10 mouse cellular contexts compared by ENCODE assay signal in the genomic region with DNA sequence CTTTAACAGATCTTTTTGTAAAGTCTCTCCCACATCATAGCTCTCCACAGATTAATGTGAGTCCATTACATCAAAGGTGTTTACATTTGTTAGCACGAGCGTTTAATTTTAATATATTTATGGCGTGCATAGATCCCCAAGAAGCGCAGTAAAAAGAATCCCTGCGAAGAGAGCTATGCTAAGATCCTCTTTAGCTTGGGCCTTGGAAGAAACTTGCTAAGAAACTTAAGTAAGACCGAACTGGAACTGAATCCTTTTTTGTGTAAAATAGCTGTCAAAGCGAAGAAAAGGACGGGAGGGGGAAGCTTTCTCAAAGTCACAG. TPM values are rescaled to one million over a fixed set of nuclear protein-coding genes. Genes with fewer than 3 reads are reported as not detected.
DNase-seq lines count a peak whose midpoint lies in the region; ATAC-seq and TF ChIP-seq lines count a peak whose summit lies in the region.
"Had no signal": no experiment of that assay in that cellular context is flagged by ENCODE, and none has a peak within 500 bp of the region (broad histone marks: within the 10 kb centered on the region; RNA-seq: fewer than 3 reads in every experiment).

No protein-coding gene starts in this region.

- peak overlapping the region; percentile 62 for H3K27ac ChIP-seq in gastrocnemius, adult 2 months
- H3K27ac ChIP-seq in spleen, adult 2 months (ENCODE audit: insufficient read depth, low read length) = no peak overlapping the region
- H3K27ac ChIP-seq in liver, embryonic 12.5 days = peak overlapping the region; percentile 100

- peak overlapping the region; percentile 80 for H3K4me3 ChIP-seq in gastrocnemius, adult 2 months
- peak overlapping the region; percentile 40; the same call in 1 of the 2 replicates for H3K4me3 ChIP-seq in spleen, adult 2 months (ENCODE audit: extremely low read depth, insufficient read depth, insufficient read length)
- peak overlapping the region; percentile 81 for H3K4me3 ChIP-seq in liver, embryonic 12.5 days

- H3K4me2 ChIP-seq in liver, embryonic 12.5 days = peak overlapping the region; percentile 86

- H3K27me3 ChIP-seq in spleen, adult 2 months (ENCODE audit: control insufficient read depth, insufficient read depth, low read length) = peaks cover 6% of the 10 kb centered on the region
- no peaks in the 10 kb centered on the region for H3K27me3 ChIP-seq in liver, embryonic 12.5 days (replicated peaks)

- intact Hi-C loops in gastrocnemius, adult 2 months (cut with DNase I) = no loop called here
- intact Hi-C loops in gastrocnemius, postnatal 14 days (cut with DNase I; ENCODE audit: low total_unique reads) = no loop called here

- no peak for DNase-seq in gastrocnemius, adult 2 months
- DNase-seq in gastrocnemius, postnatal 14 days = no peak
- no peak for DNase-seq in spleen, adult 2 months (ENCODE audit: low read depth in 1 of 2, low spot score in 2 of 2)
- no peak for DNase-seq in spleen, adult 18-20 months
- DNase-seq in frontal cortex, postnatal 10 days (ENCODE audit: low spot score in 2 of 2) = no peak
- DNase-seq in frontal cortex, adult 2 months (ENCODE audit: extremely low spot score in 1 of 2, low spot score in 1 of 2) = no peak
- DNase-seq: adrenal gland, adult 8-10 months had no signal

- no peaks in the 10 kb centered on the region for H3K9me3 ChIP-seq in liver, embryonic 12.5 days (replicated peaks)

- no peaks in the 10 kb centered on the region for H3K4me1 ChIP-seq in spleen, adult 2 months (ENCODE audit: control insufficient read depth, insufficient read depth, insufficient read length)
- H3K4me1 ChIP-seq in liver, embryonic 12.5 days = peaks cover 41% of the 10 kb centered on the region

- H3K36me3 ChIP-seq in spleen, adult 2 months (ENCODE audit: control insufficient read depth, insufficient read depth, low read length) = no peaks in the 10 kb centered on the region
- H3K36me3 ChIP-seq in liver, embryonic 12.5 days = peaks cover 7% of the 10 kb centered on the region; the same call in 1 of the 2 replicates

- no peak for ATAC-seq in liver, embryonic 12.5 days
- no peak for ATAC-seq in erythroid progenitor cell, adult 5-6 weeks (replicated peaks; ENCODE audit: low FRiP score, poor library complexity, severe bottlenecking)

- TF ChIP-seq CTCF in gastrocnemius, adult 2 months (IDR thresholded peaks at IDR 0.05) = no peak
- no peak for TF ChIP-seq CTCF in spleen, adult 2 months (IDR thresholded peaks at IDR 0.05; ENCODE audit: extremely low read depth, insufficient read depth, insufficient read length, insufficient replicate concordance)

- TF ChIP-seq POLR2A in spleen, adult 2 months (IDR thresholded peaks at IDR 0.05; ENCODE audit: low read depth, low read length) = no peak

- 23% methylated on average over 8 of the region's 8 CpGs for WGBS in spleen, adult 2 months
- 8% methylated on average over 8 of the region's 8 CpGs for WGBS in liver, embryonic 12.5 days (ENCODE audit: insufficient replicate concordance)

- H3K9ac ChIP-seq in liver, embryonic 12.5 days = peak overlapping the region; percentile 91

RNA-seq across cellular contexts. Expression of a gene that starts 1.0 kb away (rescaled TPM):
- total RNA-seq in gastrocnemius, adult 2 months (2021) = under 1 TPM; 0.15 to 0.17 TPM
- under 1 TPM in 1 of 2 experiments, not detected in 1; 0.40 TPM for total RNA-seq in gastrocnemius, postnatal 14 days (2021)
- 1.3 and 2.1 TPM in 2 replicates for polyA plus RNA-seq in spleen, adult 2 months (2012; rRNA removed)
- 30.0 and 33.1 TPM in 2 replicates for polyA plus RNA-seq in liver, embryonic 12.5 days (2016; fragmentation: Nextera tagmentation; extraction: Ambion mirVana)
- total RNA-seq in erythroid progenitor cell, adult 5-6 weeks (2015; ENCODE audit: low replicate concordance) = 86.5 and 117 TPM in 2 replicates
- 71.3 and 97.9 TPM in 2 replicates for total RNA-seq in erythroid progenitor cell, adult 5-6 weeks (2017; ENCODE audit: low replicate concordance)
- polyA plus RNA-seq in frontal cortex, adult 2 months (2012; rRNA removed) = 0.54 and 0.65 TPM in 2 replicates
- polyA plus RNA-seq: inflammation-experienced regulatory T-cells, adult 6 months had no signal

RNA-seq across cellular contexts. Expression of a gene that starts 34.0 kb away (rescaled TPM):
- total RNA-seq in gastrocnemius, adult 2 months (2021) = 10 to 100 TPM; 23.9 to 27.7 TPM
- 10 to 100 TPM; 21.3 to 26.2 TPM for total RNA-seq in gastrocnemius, postnatal 14 days (2021)
- polyA plus RNA-seq in spleen, adult 2 months (2012; rRNA removed) = 10.6 and 12.1 TPM in 2 replicates
- 59.4 and 61.7 TPM in 2 replicates for polyA plus RNA-seq in liver, embryonic 12.5 days (2016; fragmentation: Nextera tagmentation; extraction: Ambion mirVana)
- 22.0 and 49.5 TPM in 2 replicates for total RNA-seq in erythroid progenitor cell, adult 5-6 weeks (2015; ENCODE audit: low replicate concordance)
- total RNA-seq in erythroid progenitor cell, adult 5-6 weeks (2017; ENCODE audit: low replicate concordance) = 33.6 and 48.1 TPM in 2 replicates
- 9.6 and 10.8 TPM in 2 replicates for polyA plus RNA-seq in frontal cortex, adult 2 months (2012; rRNA removed)

RNA-seq across cellular contexts. Expression of a gene that starts 34.0 kb away (rescaled TPM):
- 1 to 10 TPM; 3.0 to 3.4 TPM for total RNA-seq in gastrocnemius, adult 2 months (2021)
- 1 to 10 TPM; 3.7 to 4.3 TPM for total RNA-seq in gastrocnemius, postnatal 14 days (2021)
- polyA plus RNA-seq in spleen, adult 2 months (2012; rRNA removed) = 0.60 and 1.1 TPM in 2 replicates
- polyA plus RNA-seq in liver, embryonic 12.5 days (2016; fragmentation: Nextera tagmentation; extraction: Ambion mirVana) = 5.4 and 6.1 TPM in 2 replicates
- total RNA-seq in erythroid progenitor cell, adult 5-6 weeks (2015; ENCODE audit: low replicate concordance) = 2.5 and 7.2 TPM in 2 replicates
- total RNA-seq in erythroid progenitor cell, adult 5-6 weeks (2017; ENCODE audit: low replicate concordance) = 4.1 and 7.3 TPM in 2 replicates
- 3.9 and 4.3 TPM in 2 replicates for polyA plus RNA-seq in frontal cortex, adult 2 months (2012; rRNA removed)

Comparison
In these comparisons a context has a peak if more than half of its experiments do, and no peak if none do; other contexts are left out.
1. RNA of a gene that starts 1.0 kb away (total RNA-seq): 71.3 to 117 TPM in erythroid progenitor cell, adult 5-6 weeks; 0.40 TPM in gastrocnemius, postnatal 14 days and 0.15 to 0.17 TPM in gastrocnemius, adult 2 months; every median in the first group is over 10 times any median in the second.
2. Peak in every context shown above with its lines, with median percentiles within 50 percentile points of each other: H3K4me3 ChIP-seq.